In the genomic region with DNA sequence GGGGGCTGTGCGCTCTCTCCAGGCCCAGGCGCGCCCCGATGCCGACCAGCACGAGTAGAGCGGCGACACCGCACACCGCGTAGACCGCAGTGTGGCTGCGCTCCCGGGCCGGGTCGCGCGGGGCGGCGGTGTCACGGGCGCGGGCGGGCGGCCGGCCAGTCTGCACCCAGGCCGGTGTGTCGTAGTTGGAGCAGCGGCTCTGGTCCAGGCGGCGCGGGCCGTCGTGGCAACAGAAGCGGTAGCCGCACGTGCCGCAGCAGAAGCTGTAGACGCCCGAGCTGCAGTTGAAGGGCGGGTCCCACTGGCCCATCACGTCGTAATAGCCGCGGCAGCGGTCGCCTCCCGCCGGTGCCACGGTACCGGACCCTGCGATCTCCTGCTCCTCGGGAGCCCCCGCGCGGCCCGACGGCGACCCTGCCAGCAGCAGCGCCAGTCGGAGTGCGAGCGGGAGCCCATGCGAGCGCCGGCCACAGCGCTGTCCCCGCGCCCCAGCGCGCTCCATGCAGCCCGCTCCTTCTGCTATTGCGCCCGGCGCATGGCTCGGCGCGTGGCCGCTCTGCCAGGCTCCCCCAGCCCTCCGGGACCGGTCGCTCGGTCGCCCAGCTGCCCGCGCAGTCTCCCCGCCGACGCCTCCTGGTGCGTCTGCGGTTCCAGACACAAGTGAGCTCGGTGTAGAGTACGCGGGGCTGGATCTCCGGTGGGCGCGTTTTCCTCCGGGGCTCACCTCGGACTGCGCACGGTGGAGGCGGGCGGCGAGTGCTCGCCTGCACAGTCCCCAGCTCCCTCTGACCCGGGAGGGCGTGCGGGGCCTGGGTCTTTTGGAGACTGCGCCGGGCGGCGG, we compare ENCODE assay signal across 8 mouse cellular contexts. TPM values are rescaled to one million over a fixed set of nuclear protein-coding genes. Genes with fewer than 3 reads are reported as not detected.
A peak's percentile ranks its signal among the peaks of the same experiment; 100 is the strongest.
DNase-seq lines count a peak whose midpoint lies in the region; ATAC-seq and TF ChIP-seq lines count a peak whose summit lies in the region.

No protein-coding gene starts in this region.

- no peak overlapping the region for H3K9ac ChIP-seq in heart, postnatal 0 days (replicated peaks; ENCODE audit: low read depth, low read length)
- H3K9ac ChIP-seq in liver, embryonic 15.5 days = no peak overlapping the region
- H3K9ac ChIP-seq in stomach, postnatal 0 days (ENCODE audit: low read length) = 0 out of 2 replicates have a peak overlapping the region, but pooled peaks have one; percentile 18

- peaks cover 17% of the 10 kb centered on the region for H3K4me1 ChIP-seq in spleen, adult 2 months (ENCODE audit: control insufficient read depth, insufficient read depth, insufficient read length)
- H3K4me1 ChIP-seq in heart, postnatal 0 days (ENCODE audit: control insufficient read depth, insufficient read depth) = peaks cover 15% of the 10 kb centered on the region
- H3K4me1 ChIP-seq in liver, embryonic 15.5 days (replicated peaks) = peaks cover 14% of the 10 kb centered on the region
- no peaks in the 10 kb centered on the region for H3K4me1 ChIP-seq in stomach, postnatal 0 days (replicated peaks; ENCODE audit: control insufficient read depth, insufficient read depth)

- H3K4me3 ChIP-seq in spleen, adult 2 months (ENCODE audit: extremely low read depth, insufficient read depth, insufficient read length) = peak overlapping the region; percentile 56
- H3K4me3 ChIP-seq in heart, postnatal 0 days (ENCODE audit: low read depth, low read length) = peak overlapping the region; percentile 51
- peak overlapping the region; percentile 40 for H3K4me3 ChIP-seq in liver, embryonic 15.5 days (replicated peaks)
- H3K4me3 ChIP-seq in stomach, postnatal 0 days (ENCODE audit: low read depth, low read length) = peak overlapping the region; percentile 45

- WGBS in spleen, adult 2 months = 1% methylated on average over 107 of the region's 112 CpGs
- under 1% methylated on average over 105 of the region's 112 CpGs for WGBS in heart, postnatal 0 days
- WGBS in liver, embryonic 15.5 days (ENCODE audit: insufficient replicate concordance) = under 1% methylated on average over 108 of the region's 112 CpGs
- under 1% methylated on average over 77 of the region's 112 CpGs for WGBS in stomach, postnatal 0 days

- H3K9me3 ChIP-seq in heart, postnatal 0 days (replicated peaks; ENCODE audit: control insufficient read depth, low read length) = no peaks in the 10 kb centered on the region
- H3K9me3 ChIP-seq in liver, embryonic 15.5 days (replicated peaks) = no peaks in the 10 kb centered on the region
- no peaks in the 10 kb centered on the region for H3K9me3 ChIP-seq in stomach, postnatal 0 days (ENCODE audit: control insufficient read depth, low read length)

- H3K27ac ChIP-seq in spleen, adult 2 months (ENCODE audit: insufficient read depth, low read length) = no peak overlapping the region
- H3K27ac ChIP-seq in heart, postnatal 0 days (ENCODE audit: low read depth) = no peak overlapping the region
- H3K27ac ChIP-seq in liver, embryonic 15.5 days (replicated peaks) = no peak overlapping the region
- no peak overlapping the region for H3K27ac ChIP-seq in stomach, postnatal 0 days (replicated peaks)

- no peak for TF ChIP-seq EP300 in heart, postnatal 0 days (IDR thresholded peaks at IDR 0.05; ENCODE audit: low read depth)
- TF ChIP-seq EP300 in stomach, postnatal 0 days (optimal IDR thresholded peaks at IDR 0.05) = no peak

- ATAC-seq in heart, postnatal 0 days (ENCODE audit: insufficient read depth, low read depth) = peak; percentile 42
- peak; percentile 28; the same call in 1 of the 2 replicates for ATAC-seq in liver, embryonic 15.5 days (ENCODE audit: insufficient read depth)
- ATAC-seq in stomach, postnatal 0 days (ENCODE audit: low FRiP score, low TSS enrichment) = peak; percentile 19; the same call in 1 of the 2 replicates

- no peak for TF ChIP-seq POLR2A in spleen, adult 2 months (IDR thresholded peaks at IDR 0.05; ENCODE audit: low read depth, low read length)

- H3K27me3 ChIP-seq in spleen, adult 2 months (ENCODE audit: control insufficient read depth, insufficient read depth, low read length) = peaks cover 19% of the 10 kb centered on the region
- H3K27me3 ChIP-seq in heart, postnatal 0 days (ENCODE audit: control insufficient read depth, insufficient read depth, low read length) = peaks cover 95% of the 10 kb centered on the region
- H3K27me3 ChIP-seq in liver, embryonic 15.5 days = peaks cover 100% of the 10 kb centered on the region
- H3K27me3 ChIP-seq in stomach, postnatal 0 days (ENCODE audit: control insufficient read depth, insufficient read depth, low read length) = peaks cover 10% of the 10 kb centered on the region; the same call in 1 of the 2 replicates

- DNase-seq in spleen, adult 2 months (ENCODE audit: low read depth in 1 of 2, low spot score in 2 of 2) = no peak
- DNase-seq in spleen, adult 12 weeks (ENCODE audit: low spot score) = no peak
- DNase-seq in cerebellum, postnatal 10 days = peak; percentile 78 to 80
- DNase-seq in heart, postnatal 0 days (ENCODE audit: low spot score) = no peak
- peak; percentile 31 for DNase-seq in stomach, postnatal 0 days (ENCODE audit: low spot score)
- DNase-seq in thymus, postnatal 14 days = no peak
- DNase-seq in layer of hippocampus, adult 9-10 months (ENCODE audit: low spot score) = no peak

- peaks cover 5% of the 10 kb centered on the region; the same call in 1 of the 2 replicates for H3K36me3 ChIP-seq in spleen, adult 2 months (ENCODE audit: control insufficient read depth, insufficient read depth, low read length)
- no peaks in the 10 kb centered on the region for H3K36me3 ChIP-seq in heart, postnatal 0 days (replicated peaks; ENCODE audit: control insufficient read depth, insufficient read depth, low read length)
- H3K36me3 ChIP-seq in liver, embryonic 15.5 days (replicated peaks) = no peaks in the 10 kb centered on the region
- H3K36me3 ChIP-seq in stomach, postnatal 0 days (ENCODE audit: control insufficient read depth, insufficient read depth, low read length) = no peaks in the 10 kb centered on the region

- H3K4me2 ChIP-seq in heart, postnatal 0 days (ENCODE audit: low read depth, low read length) = peak overlapping the region; percentile 72
- peak overlapping the region; percentile 59 for H3K4me2 ChIP-seq in liver, embryonic 15.5 days
- H3K4me2 ChIP-seq in stomach, postnatal 0 days (replicated peaks; ENCODE audit: low read depth) = peak overlapping the region; percentile 72

- no peak for TF ChIP-seq CTCF in spleen, adult 2 months (IDR thresholded peaks at IDR 0.05; ENCODE audit: extremely low read depth, insufficient read depth, insufficient read length, insufficient replicate concordance)
- 0 out of 2 replicates have a peak, but pooled peaks have one; percentile 22 for TF ChIP-seq CTCF in heart, postnatal 0 days (IDR thresholded peaks at IDR 0.05; ENCODE audit: low read depth)
- TF ChIP-seq CTCF in stomach, postnatal 0 days (IDR thresholded peaks at IDR 0.05; ENCODE audit: low read depth) = peak; percentile 14; the same call in 1 of the 2 replicates

RNA-seq across cellular contexts. Expression of gene Shisa8, which starts 0.5 kb away (rescaled TPM):
- polyA plus RNA-seq in spleen, adult 2 months (2012; rRNA removed) = 5.4 and 14.7 TPM in 2 replicates
- 0.19 and 7.5 TPM in 2 replicates for total RNA-seq in heart, postnatal 0 days (2014; rRNA removed; ENCODE audit: low replicate concordance)
- 0.07 and 0.23 TPM in 2 replicates for polyA plus RNA-seq in heart, postnatal 0 days (2015; fragmentation: Nextera tagmentation; extraction: Ambion mirVana)
- 0.08 and 0.12 TPM in 2 replicates for polyA plus RNA-seq in liver, embryonic 15.5 days (2015; fragmentation: Nextera tagmentation; extraction: Ambion mirVana)
- 0.06 and 0.23 TPM in 2 replicates for polyA plus RNA-seq in stomach, postnatal 0 days (2015; fragmentation: Nextera tagmentation; extraction: Ambion mirVana)

RNA-seq across cellular contexts. Expression of gene Tnfrsf13c, which starts 12.0 kb away (rescaled TPM):
- polyA plus RNA-seq in spleen, adult 2 months (2012; rRNA removed) = 120 and 179 TPM in 2 replicates
- total RNA-seq in heart, postnatal 0 days (2014; rRNA removed; ENCODE audit: low replicate concordance) = 1.5 TPM in 1 of 2 replicates, not detected in the other
- not detected in 2 replicates for polyA plus RNA-seq in heart, postnatal 0 days (2015; fragmentation: Nextera tagmentation; extraction: Ambion mirVana)
- 0.40 and 0.79 TPM in 2 replicates for polyA plus RNA-seq in liver, embryonic 15.5 days (2015; fragmentation: Nextera tagmentation; extraction: Ambion mirVana)
- polyA plus RNA-seq in stomach, postnatal 0 days (2015; fragmentation: Nextera tagmentation; extraction: Ambion mirVana) = not detected in 2 replicates

RNA-seq across cellular contexts. Expression of gene Cenpm, which starts 32.4 kb away (rescaled TPM):
- polyA plus RNA-seq in spleen, adult 2 months (2012; rRNA removed) = 10.2 and 16.8 TPM in 2 replicates
- 16.7 and 25.7 TPM in 2 replicates for total RNA-seq in heart, postnatal 0 days (2014; rRNA removed; ENCODE audit: low replicate concordance)
- polyA plus RNA-seq in heart, postnatal 0 days (2015; fragmentation: Nextera tagmentation; extraction: Ambion mirVana) = 22.5 and 25.6 TPM in 2 replicates
- 32.8 and 33.7 TPM in 2 replicates for polyA plus RNA-seq in liver, embryonic 15.5 days (2015; fragmentation: Nextera tagmentation; extraction: Ambion mirVana)
- 24.0 and 27.0 TPM in 2 replicates for polyA plus RNA-seq in stomach, postnatal 0 days (2015; fragmentation: Nextera tagmentation; extraction: Ambion mirVana)

RNA-seq across cellular contexts. Expression of gene 1500009C09Rik, which starts 40.1 kb away (rescaled TPM):
- polyA plus RNA-seq in spleen, adult 2 months (2012; rRNA removed) = 0.05 and 0.08 TPM in 2 replicates
- total RNA-seq in heart, postnatal 0 days (2014; rRNA removed; ENCODE audit: low replicate concordance) = not detected in 2 replicates
- not detected in 2 replicates for polyA plus RNA-seq in heart, postnatal 0 days (2015; fragmentation: Nextera tagmentation; extraction: Ambion mirVana)
- polyA plus RNA-seq in liver, embryonic 15.5 days (2015; fragmentation: Nextera tagmentation; extraction: Ambion mirVana) = not detected in 2 replicates
- 0.23 and 0.24 TPM in 2 replicates for polyA plus RNA-seq in stomach, postnatal 0 days (2015; fragmentation: Nextera tagmentation; extraction: Ambion mirVana)

Comparison
In these comparisons a context has a peak if more than half of its experiments do, and no peak if none do; other contexts are left out.
1. DNase-seq: peak in cerebellum, postnatal 10 days (2 of 2) and stomach, postnatal 0 days (single experiment); none in spleen, adult 2 months (0 of 2), spleen, adult 12 weeks (single experiment), heart, postnatal 0 days (single experiment), thymus, postnatal 14 days (single experiment) and layer of hippocampus, adult 9-10 months (single experiment).
2. RNA of gene Tnfrsf13c, which starts 12.0 kb away (polyA plus RNA-seq): 120 to 179 TPM in spleen, adult 2 months; 0.40 to 0.79 TPM in liver, embryonic 15.5 days, not detected in heart, postnatal 0 days and not detected in stomach, postnatal 0 days; every median in the first group is over 10 times any median in the second.
3. Peak in every context shown above with its lines, with median percentiles within 50 percentile points of each other: H3K4me3 ChIP-seq, ATAC-seq and H3K4me2 ChIP-seq.